Mouse (Mus musculus) right cerebral cortex, postnatal 36 days (tissue): ENCODE data around the gene Cela1.

ENCODE experiments used
- DNase-seq, 2 experiments: peaks; one replicate each; pipeline ENCODE4 v3.0.0; 2022; ENCODE audit warnings: low spot score in 2 of 2, mixed read lengths in 1 of 2

Cela1 gene

DNA sequence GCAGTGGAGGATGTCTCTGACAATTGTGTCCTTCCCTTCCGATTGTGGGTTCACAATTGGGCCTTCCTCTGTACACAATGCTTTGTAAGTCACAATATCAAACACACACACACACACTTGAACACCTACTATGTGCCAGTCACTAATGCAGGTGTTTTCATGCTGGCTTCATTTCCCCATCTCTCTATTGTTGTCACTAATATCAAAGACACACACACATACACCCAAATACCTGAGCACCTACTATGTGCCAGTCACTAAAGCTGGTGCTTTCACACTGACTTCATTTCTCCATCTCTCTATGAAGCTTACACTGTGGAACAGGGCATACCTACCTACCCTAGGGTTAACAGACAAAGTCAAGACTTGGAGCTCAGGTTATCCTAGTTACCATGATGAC is 17.7 kb upstream of the Cela1 start:
- DNase-seq: no peak

DNA sequence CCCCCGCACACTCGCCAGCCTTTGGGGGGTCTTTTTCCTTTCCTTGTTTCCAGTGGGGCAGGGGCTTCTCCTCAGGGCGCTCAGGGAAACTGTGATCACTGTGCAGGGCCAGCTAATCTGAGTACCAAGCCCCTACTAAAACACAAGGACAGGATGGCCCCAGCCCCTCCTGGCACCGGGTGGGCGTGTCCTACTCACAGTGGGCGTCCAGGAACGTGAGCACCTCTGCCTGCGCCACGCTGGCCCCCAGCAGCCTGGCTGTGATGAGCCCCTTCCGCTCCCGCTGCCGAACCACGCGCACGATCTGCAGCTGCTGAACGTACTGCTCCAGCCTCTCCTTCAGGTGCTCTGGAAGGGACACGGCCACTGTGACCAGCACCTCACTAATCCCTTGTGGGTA is 16.2 kb upstream of the Cela1 start:
- no peak for DNase-seq

DNA sequence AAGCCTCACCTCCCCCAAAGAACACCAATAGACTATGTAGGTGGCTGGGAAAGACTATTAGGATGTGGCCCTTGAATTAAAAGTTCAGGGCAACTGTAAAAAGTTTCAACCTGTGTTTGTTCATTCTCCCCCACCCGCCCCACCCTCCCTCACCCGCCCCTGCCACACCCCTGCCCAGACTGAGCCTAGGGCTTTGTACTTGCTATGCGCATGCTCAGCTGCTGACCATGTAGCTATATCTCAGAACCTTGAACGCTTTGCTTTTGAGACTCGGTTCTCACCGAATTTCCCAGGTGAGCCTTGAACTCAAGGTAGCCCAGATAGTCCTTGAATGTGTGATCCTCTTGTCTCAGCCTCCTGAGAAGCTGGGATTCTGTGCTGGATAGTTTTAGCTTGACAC is 14.1 kb upstream of the Cela1 start:
- no peak for DNase-seq

DNA sequence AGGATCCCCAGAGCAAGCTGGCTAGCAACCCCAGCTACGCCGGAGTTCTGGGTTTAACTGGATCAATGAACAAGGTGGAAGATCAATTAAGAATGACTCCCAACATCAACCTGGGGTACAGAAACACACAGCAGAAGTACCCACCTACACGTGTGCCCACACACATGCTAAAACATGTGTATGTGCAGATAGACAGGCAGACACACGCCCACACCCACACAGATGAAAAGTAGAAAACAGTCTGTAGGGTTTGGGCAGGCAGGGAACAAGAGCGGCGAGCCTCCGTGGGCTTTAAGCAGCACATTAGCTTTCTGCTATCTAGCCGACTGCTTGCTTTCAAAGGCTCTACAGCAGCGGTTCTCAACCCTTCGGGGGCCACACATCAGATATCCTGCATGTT is 13.4 kb upstream of the Cela1 start:
- no peak for DNase-seq

DNA sequence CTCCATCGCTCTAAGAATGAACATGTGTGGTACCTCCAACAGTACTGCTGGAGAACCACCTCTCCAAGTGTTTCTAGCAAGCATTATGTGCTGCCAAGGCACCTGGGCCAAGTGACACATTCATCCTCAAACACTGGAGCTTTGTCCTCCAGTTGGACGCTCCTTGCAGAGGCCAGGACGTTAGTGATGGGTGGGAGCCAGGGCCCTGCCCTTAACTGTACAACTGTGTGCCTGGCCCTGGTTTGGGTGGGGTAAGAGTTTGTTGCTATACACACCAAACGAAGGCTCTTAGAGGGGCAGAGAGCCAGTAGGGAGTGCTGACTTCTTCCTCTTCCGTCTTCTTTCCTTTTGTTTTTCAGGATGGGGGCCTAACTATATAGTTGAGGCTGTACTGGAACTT is 12.7 kb upstream of the Cela1 start:
- DNase-seq: no peak

DNA sequence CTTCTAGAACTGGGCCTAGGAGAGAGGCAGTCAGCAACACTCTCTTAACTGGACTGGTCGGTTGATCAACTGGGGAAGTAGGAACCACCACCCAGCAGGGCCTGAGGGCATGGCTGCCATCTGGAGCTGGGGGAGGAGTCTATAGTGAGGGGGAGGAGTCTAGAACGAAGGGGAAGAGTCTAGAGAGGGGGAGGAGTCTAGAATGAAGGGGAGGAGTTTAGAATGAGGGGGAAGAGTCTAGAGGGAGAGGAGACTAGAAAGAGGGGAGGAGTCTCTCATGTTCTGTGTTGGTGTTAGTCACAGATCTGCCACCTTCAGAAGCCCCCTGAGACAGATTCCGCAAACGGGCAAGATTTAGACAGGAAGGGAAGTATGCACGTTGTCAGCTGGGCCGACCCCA is 11.7 kb upstream of the Cela1 start:
- DNase-seq: no peak

DNA sequence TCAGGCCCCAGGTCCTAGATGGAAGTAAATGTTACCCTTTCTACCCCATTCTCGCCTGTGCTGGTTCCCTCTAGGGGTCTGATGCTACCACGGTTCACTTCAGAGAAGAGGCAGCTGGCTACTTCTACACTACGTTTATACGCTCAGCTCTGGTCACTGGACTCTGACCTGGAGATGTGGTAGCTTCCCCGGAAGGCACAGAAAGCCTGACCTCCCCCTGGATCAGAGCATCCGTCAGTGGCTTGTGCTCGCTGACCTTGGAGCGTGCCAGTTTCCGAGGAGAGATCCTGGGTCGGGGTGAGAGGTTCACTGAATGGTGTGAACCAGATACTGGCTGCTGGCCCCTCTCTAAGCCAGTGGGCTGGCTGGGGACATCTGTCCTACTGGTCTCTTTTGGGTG is 10.4 kb upstream of the Cela1 start:
- DNase-seq: no peak

DNA sequence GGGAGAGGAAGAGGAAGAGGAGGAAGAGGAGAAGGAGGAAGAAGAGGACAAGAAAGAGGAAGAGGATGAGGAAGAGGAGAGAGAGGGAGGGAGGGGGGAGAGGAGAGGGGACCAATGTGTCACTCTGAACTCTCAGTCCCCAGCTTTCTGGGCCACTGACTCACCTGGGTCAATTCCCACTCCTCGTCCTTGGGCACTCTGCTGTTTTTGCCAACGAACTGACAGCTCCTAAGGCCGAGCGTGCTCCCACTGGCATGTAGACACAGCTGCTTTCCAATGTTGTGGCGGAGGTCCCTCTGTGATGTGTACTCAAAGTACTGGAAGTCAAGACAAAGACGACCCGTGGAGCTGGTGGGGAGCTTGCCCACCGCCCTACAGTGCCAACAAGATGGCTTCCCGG is 6.7 kb upstream of the Cela1 start:
- DNase-seq: no peak

DNA sequence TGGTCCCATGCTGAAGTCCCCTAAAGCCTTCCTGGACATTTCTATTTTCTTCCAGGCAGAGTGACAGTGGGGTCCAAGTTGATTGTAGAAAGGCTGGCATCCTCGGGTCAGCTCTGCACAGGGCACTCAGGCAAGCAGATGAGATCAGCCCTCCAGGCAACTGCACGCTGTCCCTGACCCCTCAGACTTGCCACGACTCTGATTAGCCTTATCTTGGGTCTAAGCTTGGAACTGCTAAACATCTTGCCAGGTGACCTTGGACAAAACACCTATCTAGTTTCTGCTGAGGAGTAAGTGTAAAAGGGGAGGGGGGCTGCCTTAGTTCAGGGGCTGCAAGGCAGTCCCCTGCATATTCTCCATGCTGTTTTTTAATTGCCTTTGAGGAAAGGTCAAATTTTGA is 4.3 kb upstream of the Cela1 start:
- no peak for DNase-seq

DNA sequence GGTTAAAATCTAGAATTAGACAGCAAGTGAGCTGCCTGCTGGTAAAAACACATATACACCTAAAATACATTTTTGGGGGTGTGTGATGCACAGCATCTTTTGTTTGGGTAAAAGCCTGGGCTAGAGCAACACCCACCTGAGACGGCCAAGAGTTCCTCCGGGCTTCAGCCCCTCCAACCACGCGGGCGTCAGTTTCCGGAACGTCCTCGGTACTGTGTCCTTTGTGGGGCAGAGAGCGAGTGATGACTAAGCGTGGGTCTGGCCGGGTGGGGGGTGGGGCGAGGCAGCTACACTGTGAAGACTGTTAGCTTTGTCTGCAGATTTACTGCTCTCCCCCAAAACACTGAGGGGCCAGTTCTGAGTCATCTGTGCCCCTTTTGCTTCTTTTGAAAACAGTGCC is 732 bp downstream of the Cela1 start:
- peak; percentile 16 to 26 for DNase-seq

DNA sequence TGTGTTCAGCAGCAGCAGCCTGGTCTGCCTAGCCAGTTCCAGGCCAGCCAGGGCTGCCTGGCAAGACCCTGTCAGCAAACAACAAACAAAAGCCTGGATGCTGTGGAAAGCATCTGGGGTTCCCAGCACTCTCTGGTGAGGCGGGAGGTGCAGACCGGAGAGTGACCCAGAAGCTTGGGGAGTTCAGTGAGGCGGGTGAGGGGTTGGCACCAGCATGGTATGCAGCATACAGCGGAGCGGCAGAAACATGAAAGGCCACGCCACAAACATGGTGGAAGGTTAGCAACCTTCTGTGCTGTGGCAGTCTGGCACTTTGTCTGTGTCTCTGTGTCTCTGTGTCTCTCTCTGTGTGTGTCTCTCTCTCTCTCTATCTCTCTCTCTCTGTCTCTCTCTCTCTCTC is 1.3 kb downstream of the Cela1 start:
- DNase-seq: no peak

DNA sequence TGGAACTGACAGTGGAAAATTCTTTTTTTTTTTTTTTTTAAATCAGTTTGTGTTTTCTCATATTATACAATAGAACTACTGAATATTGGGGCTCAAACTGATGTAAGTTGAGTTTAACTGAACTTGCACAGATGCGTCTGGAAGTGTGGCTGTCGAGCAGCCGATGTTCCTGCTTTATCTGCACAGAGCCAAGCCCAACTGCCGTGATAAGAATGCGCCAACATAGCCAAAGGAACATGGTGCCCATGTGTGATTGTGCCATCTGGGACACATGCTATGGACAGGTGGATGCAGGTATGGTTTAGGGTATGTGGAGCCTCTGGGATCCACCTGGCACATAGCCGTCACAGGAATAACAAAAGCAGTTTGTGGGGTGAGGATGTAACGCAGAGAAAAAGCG is 1.9 kb downstream of the Cela1 start:
- DNase-seq: no peak

DNA sequence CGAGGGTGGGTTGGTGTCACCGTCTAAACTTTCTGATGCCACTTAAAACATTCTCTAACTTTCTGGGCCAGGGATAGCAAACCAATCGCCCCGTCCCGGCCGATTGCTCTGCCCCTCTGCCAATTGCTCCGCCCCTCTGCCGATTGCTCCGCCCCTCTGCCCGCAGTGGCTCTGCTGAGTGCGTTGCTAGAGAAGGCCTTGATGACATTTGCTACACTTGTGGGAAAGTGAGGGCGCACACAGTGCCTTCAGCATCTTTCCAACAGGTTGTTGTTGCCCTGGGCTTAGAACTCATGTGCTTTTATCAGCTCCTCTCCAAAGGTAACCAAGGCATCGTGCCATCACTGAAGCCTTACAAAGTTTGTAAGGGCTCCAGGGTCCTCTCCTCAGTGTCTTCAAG is 2.5 kb downstream of the Cela1 start:
- no peak for DNase-seq

DNA sequence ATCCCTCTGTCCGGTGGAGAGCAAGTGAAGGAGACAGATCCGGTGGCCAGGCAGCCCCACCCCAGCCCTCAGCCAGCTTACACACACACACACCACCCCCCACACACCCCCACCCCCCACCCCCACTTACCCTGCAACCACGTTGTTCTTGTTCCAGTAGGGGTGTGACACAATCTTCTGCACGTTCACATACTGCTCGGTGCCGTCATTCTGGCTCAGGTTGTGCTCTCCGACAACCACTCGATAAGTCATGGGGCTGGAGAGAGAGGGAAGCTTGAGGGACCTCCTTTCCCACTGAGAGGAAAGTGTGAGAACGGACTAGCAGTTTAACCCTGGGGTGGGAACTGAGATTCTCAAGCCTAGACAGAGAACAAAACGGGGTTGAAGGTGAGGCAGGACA is 3.3 kb downstream of the Cela1 start:
- DNase-seq: no peak

DNA sequence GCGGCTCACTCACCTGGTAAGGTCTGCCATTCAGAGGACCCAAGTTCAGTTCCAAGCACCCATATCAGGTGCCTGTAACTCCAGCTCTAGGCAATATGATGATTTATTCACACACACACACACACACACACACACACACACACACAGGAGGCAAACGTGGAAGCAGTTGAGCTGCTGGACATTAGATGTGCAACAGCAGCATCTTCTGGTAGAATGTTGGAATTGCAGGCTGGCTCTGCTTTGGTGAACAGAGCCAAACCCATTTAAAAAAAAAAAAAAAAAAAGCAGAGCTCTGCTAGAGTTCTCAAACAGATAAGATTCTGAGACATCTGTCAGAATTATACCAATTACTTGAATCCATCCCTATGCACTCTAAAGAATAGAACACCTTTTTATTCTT is 4.7 kb downstream of the Cela1 start:
- DNase-seq: peak; percentile 55 to 64

DNA sequence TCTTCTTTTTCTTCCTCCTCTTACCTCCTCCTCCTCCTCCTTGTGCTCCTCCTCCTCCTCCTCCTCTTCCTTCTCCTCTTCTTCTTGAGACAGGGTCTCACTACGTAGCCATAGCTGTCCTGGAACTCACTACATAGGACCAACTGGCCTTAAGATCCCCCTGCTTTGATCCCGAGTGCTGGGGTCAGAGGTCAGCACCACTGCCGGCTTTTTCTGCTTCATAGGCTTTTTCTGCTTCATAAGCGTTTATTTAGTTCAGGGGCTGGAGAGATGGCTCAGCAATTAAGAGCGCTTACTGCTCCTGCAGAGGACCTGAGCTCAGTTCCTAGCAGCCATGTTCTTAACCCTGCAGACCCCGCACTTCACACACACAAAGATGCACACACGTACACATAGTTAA is 6.0 kb downstream of the Cela1 start:
- no peak for DNase-seq

DNA sequence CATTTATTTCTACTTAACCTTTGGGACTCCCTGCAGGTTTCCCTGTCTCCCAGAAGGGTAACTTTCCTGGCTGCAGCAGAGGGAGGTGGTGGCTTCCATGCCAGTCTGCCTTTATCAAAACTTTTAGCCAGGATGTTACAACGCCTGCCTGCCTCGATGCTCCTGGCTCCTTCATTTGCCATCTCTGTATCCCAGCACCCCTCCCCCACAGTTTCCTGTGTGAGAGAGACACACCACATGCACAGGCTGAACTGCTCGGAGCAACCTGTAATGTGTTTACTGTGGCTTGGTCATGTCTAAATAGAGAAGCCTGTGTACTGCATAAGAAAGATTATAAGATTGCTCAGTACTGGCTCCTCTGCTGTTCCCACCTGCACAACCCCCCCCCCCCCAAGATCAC is 7.3 kb downstream of the Cela1 start:
- no peak for DNase-seq

DNA sequence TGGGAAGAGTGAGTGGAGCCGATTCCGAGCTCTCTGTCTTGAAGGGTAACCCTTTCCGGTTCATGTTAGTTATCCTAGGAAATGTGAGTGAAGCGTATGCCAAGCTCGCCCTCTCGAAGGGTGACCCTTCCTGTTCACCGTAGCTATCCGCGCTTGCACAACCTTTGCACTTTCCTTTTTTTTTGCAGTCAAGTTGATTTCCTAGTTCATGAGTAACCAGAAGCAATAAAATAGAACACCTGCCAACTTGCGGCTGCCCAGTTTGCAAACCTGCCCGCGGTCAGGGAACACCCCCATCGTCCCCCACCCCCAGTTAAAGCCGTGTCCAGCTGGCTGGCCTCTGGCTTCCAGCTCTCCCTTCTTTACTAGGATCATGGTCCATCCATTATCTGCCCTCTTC is 8.7 kb downstream of the Cela1 start:
- DNase-seq: no peak

DNA sequence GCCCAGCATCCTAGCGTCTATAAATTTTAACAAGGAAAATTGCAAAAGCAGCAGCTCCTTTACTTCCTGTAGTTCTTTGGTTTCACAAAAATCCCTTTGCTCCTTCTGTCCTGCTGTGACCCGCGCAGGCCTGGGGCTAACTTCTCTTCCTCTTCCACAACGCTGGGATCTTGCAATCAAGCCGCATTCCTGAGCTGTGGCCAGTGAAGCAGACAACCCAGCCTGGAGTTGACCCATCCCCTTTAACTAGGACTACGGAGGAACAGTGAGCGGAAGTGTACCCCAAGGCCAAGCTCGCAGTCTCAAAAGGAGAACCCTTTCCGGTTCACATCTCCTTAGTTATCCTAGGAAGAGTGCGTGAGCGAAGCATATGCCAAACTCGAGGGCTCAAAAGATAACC is 9.1 kb downstream of the Cela1 start:
- no peak for DNase-seq

DNA sequence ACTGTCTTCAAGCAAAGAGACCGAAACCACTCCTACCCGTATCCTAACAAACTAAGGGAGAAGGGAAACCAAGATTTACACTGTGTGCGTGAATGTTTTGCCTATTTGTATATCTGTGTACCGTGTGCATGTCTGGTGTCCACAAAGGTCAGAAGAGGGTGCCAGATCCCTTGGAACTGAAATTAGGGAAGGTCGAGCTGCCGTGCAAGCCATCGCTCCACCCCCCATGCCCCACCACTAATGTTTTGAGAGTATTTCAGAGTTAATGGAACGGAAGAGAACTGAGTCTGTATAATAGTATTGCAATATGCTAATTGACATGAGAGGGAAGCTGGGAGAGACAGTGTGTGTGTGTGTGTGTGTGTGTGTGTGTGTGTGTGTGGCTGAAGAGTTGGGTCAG is 10.0 kb downstream of the Cela1 start:
- no peak for DNase-seq

DNA sequence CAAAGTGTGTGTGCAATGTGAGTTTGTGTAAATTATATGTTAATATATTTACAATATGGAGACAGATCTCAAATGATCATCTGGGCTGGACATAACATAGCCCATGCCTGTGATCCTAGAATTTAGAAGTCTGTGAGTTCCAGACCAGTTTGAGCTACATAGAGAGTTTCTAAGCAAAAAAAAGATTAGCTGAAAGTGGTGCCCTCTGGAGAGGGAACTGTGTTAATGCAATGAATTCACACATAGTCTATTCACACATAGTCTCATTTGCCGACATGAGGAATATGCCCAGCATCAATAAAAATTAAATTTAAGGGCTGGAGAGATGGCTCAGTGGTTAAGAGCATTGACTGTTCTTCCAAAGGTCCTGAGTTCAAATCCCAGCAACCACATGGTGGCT is 11.2 kb downstream of the Cela1 start:
- DNase-seq: no peak

DNA sequence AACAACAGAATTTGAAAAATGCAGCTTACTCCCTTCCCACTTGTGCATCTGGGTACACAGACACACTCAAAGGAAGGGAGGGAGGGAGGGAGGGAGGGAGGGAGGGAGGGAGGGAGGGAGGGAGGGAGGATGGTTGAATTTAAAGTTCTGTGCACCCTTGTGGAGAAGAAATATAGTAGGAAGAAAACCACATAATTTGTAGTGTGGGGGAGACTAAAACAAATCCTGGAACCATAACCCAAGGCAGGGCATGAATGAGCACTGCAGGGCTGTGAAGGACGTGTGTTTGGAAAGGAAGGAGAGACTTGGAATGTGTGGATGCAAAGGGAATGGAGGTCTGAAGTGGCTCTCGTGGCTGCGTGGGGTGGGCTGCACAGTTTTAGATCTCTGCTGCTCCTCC is 12.2 kb downstream of the Cela1 start:
- DNase-seq: no peak

DNA sequence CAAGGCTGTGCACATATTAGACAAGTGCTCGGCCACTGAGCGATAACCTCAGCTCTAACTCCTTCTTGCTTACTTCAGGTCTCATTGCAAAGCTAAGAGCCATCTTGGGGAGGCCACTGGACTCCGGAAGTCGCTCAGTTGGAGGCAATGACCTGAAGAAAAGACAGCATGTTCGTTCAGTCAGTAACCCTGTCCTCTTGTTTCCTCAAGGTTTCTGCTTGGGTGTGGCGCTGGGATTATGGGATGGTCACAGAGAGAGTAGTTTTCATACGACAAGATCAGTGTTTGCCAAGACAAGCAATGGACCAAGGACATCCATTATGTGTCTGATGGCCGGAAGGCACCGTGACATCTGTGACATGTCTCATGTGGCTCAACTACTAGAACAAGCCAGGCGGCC is 13.2 kb downstream of the Cela1 start:
- no peak for DNase-seq

DNA sequence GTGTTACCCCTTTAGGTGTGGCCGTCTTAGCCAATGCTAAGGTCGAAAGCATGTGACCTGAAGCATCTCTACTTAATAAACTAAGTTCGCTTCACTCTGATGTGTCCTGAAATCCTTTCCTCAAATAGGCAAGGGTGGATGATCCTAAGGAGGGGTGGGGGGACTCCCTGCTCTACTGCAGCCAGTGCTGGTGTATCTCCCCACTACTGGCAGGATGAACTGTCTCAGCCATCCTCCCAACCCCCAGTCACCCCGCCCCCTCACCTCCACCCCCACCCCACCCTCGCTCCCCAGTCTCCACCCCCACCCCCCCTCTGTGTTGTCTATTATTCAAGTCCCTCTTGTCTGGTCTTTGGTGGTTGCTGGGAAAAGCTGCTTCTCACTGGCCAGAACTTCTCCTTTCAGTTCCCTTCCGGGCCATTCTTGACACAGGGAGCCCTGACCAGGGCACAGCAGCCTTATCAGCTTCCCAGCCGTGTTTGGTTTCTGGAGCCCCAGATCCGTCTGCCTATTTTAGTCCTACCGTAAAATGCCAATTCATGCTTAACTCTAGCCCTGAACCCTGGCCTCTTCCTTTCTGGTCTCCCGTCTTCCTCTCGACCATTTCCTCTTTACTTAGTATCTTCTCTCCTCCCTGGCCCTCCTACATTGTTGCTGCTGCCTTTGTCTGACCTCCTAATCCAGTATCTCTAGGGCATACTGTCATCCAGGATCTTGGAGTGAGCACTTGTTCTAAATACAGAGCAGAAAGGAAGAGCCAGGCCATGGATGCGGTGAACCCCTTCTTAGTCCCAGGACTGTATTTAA is 13.9 kb downstream of the Cela1 start:
- no peak for DNase-seq
